Mouse (Mus musculus): Measurements from ENCODE around the gene 4930415O20Rik. TPM values are rescaled to one million over a fixed set of nuclear protein-coding genes. Genes with fewer than 3 reads are reported as not detected.

Gene 4930415O20Rik
- polyA plus RNA-seq, 1 experiment from 2014 or later: not detected

DNA sequence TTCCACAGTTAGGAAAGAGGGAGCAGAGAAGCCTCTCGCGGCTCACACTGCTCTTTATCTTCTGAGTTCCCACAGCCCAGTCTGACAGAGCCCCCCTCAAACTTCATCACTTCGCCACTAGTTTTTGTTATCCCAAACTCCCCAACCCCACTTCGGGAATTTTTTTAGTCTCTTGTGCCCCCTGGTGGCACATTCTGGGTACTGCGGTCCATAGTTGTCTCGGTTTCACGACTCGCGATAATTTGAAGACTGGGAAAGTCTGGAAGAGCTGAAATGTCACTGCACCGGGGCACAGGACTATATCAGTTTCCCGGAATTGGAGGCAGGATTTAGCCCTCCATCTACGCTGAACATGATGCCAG lies 46.4 kb downstream of the 4930415O20Rik start:
- 0 out of 2 replicates have a peak, but pooled peaks have one; percentile 45 for ATAC-seq (ENCODE audit: low read depth)
- H3K9ac ChIP-seq: no peak overlapping the region

DNA sequence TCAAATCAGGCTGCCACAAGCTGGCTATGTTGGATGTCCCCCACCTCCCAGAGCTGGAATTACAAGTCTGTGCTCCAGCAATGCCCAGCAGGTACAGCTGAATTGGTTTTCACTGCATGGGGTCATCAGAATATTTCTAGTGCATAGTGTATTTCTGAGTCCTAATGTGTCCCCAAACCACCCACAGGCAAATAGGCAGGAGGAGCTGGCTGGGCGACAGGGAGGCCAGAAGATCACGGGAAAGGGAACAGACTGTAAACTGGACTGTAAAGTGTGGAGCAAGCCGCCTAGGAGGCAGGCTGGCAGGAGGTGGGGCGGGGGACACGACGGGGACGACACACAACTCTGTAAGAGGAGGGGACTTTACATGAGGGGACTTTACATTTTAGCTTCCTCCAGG lies 51.4 kb downstream of the 4930415O20Rik start:
- ATAC-seq (ENCODE audit: low read depth): no peak
- Histone ChIP-seq H3K27me3 (peaks cover 86% of the 10 kb centered on the region), H3K4me3 (replicated peaks) (no peak overlapping the region), H3K27ac (no peak overlapping the region), H3K4me2 (no peak overlapping the region), H3K9ac (no peak overlapping the region), H3K36me3 (no peaks in the 10 kb centered on the region), H3K4me1 (replicated peaks) (no peaks in the 10 kb centered on the region), H3K9me3 (replicated peaks) (no peaks in the 10 kb centered on the region)
- WGBS (ENCODE audit: insufficient replicate concordance): 5% methylated on average over 7 of the region's 7 CpGs
- DNase-seq: no peak

More for the DNA sequence above, 46.4 kb downstream of the 4930415O20Rik start:
- no peaks in the 10 kb centered on the region for H3K9me3 ChIP-seq (replicated peaks)
- no peak overlapping the region for H3K4me3 ChIP-seq (replicated peaks)
- DNase-seq: peak; percentile 67
- peaks cover 6% of the 10 kb centered on the region for H3K4me1 ChIP-seq (replicated peaks)
- peaks cover 41% of the 10 kb centered on the region for H3K27me3 ChIP-seq
- H3K4me2 ChIP-seq: peak overlapping the region; percentile 35
- no peak overlapping the region for H3K27ac ChIP-seq
- no peaks in the 10 kb centered on the region for H3K36me3 ChIP-seq
- 1% methylated on average over 12 of the region's 12 CpGs for WGBS (ENCODE audit: insufficient replicate concordance)

DNA sequence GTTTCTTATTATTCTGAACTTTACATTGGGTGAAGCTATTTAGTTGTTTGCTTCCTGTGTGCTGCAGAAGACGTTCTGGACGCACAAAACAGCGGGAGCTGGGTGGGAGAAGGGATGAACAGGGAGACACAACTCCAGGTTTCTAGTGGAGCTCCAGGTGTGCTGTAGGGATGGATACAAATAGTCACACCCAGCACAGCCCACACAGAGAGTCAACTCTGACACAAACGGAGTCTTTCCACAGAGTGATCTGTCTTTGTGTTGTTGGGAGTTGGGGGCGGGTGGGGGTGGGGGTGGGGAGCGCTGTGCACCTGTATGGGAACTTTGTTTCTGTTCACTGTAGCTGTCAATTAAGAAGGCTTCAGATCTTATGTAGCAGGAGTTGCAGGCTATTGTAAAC lies 51.9 kb downstream of the 4930415O20Rik start:
- Histone ChIP-seq H3K27ac (no peak overlapping the region), H3K36me3 (no peaks in the 10 kb centered on the region), H3K4me1 (replicated peaks) (no peaks in the 10 kb centered on the region), H3K9me3 (replicated peaks) (no peaks in the 10 kb centered on the region), H3K9ac (no peak overlapping the region), H3K4me3 (replicated peaks) (no peak overlapping the region), H3K4me2 (no peak overlapping the region), H3K27me3 (peaks cover 87% of the 10 kb centered on the region)
- WGBS (ENCODE audit: insufficient replicate concordance): 20% methylated on average over 6 of the region's 6 CpGs
- DNase-seq (no peak), ATAC-seq (ENCODE audit: low read depth) (no peak)

DNA sequence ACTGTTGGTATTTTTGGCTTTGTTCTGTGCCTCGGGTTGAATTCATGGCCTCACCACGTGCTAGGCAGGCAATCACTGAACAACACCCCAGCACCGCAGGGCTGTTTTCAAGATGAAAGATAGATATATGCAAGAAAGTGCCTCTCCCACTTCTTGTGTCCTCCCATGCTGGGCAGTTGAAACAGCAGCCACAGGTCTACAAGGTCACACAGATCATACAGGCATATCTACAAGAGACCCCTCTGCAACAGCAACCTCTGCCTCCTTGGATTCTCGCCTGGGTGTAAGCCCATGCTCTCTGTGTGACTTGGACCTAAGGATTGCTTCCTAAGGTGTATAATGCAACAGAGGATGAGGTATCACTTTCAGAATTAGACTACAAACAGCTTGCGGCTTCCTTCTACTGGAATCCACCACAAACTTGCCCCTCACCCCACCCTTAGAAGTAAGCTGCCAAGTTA lies 52.6 kb downstream of the 4930415O20Rik start:
- Histone ChIP-seq H3K9me3 (replicated peaks) (no peaks in the 10 kb centered on the region), H3K9ac (no peak overlapping the region), H3K4me3 (replicated peaks) (no peak overlapping the region), H3K4me2 (no peak overlapping the region), H3K4me1 (replicated peaks) (peaks cover under 1% of the 10 kb centered on the region; the same call in 1 of the 2 replicates), H3K27ac (no peak overlapping the region), H3K27me3 (peaks cover 89% of the 10 kb centered on the region), H3K36me3 (no peaks in the 10 kb centered on the region)
- DNase-seq: no peak
- no peak for ATAC-seq (ENCODE audit: low read depth)
- 30% methylated on average over 5 of the region's 5 CpGs for WGBS (ENCODE audit: insufficient replicate concordance)

DNA sequence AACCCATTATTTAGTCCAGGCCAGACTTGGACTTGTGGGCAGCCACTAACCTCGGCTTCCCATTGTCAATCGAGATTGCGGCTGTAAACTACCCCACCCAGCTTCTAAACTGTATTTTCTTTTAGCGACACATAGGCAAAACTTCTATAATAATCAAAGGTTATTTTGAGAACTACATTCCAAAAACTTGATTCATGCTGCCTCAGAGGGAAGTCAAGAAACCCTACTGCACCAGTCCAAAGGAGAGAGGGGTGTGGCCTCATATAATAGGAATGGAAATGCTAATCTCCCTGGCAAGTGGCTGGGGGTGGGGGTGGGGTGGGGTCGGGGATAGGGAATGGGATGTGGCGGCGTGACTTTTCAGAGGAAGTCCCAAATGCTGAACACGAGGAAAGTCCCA lies 55.3 kb downstream of the 4930415O20Rik start:
- Histone ChIP-seq H3K36me3 (no peaks in the 10 kb centered on the region), H3K9me3 (replicated peaks) (no peaks in the 10 kb centered on the region), H3K9ac (no peak overlapping the region), H3K27me3 (peaks cover 93% of the 10 kb centered on the region), H3K27ac (no peak overlapping the region), H3K4me3 (replicated peaks) (no peak overlapping the region), H3K4me2 (no peak overlapping the region), H3K4me1 (replicated peaks) (peaks cover 14% of the 10 kb centered on the region)
- WGBS (ENCODE audit: insufficient replicate concordance): 30% methylated on average over 8 of the region's 8 CpGs
- no peak for DNase-seq
- no peak for ATAC-seq (ENCODE audit: low read depth)

DNA sequence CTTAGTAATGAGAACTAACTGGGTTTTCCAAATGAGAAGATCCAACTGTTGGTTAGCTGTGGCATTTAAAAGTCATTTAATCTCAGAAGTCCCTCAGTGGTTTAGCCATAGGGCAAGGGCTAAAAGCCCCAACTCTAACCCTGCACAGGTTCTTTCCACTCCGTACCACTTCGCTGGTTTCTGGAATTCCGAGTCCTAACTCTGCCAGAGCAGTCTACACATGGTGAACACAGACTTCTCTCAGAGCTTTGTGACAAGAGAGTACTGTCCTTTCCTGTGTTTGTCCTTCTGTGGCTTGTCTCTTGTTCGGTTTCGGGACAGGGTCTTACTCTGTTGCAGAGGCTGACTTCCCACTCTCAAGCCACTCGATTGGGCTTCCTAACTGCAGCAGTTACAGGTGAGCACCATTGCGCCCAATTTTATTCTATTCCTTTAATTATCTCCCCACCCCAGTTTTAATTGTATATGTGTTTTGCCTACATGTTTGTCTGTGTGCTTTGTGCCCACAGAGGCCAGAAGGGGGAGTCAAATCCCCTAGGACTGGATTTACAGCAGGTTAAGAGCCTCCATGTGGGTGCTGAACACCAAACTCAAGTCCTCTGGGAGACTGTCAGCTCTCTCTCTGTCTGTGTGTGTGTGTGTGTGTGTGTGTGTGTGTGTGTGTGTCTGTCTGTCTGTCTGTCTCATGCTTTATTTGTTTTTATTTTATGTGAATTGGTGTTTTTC lies 55.8 kb downstream of the 4930415O20Rik start:
- H3K27ac ChIP-seq: no peak overlapping the region
- ATAC-seq (ENCODE audit: low read depth) (no peak), DNase-seq (no peak)
- no peak overlapping the region for H3K4me3 ChIP-seq (replicated peaks)
- 56% methylated on average over 7 of the region's 7 CpGs for WGBS (ENCODE audit: insufficient replicate concordance)
- peaks cover 17% of the 10 kb centered on the region for H3K4me1 ChIP-seq (replicated peaks)
- no peaks in the 10 kb centered on the region for H3K9me3 ChIP-seq (replicated peaks)
- H3K9ac ChIP-seq: no peak overlapping the region
- peaks cover 94% of the 10 kb centered on the region for H3K27me3 ChIP-seq
- no peak overlapping the region for H3K4me2 ChIP-seq
- no peaks in the 10 kb centered on the region for H3K36me3 ChIP-seq

DNA sequence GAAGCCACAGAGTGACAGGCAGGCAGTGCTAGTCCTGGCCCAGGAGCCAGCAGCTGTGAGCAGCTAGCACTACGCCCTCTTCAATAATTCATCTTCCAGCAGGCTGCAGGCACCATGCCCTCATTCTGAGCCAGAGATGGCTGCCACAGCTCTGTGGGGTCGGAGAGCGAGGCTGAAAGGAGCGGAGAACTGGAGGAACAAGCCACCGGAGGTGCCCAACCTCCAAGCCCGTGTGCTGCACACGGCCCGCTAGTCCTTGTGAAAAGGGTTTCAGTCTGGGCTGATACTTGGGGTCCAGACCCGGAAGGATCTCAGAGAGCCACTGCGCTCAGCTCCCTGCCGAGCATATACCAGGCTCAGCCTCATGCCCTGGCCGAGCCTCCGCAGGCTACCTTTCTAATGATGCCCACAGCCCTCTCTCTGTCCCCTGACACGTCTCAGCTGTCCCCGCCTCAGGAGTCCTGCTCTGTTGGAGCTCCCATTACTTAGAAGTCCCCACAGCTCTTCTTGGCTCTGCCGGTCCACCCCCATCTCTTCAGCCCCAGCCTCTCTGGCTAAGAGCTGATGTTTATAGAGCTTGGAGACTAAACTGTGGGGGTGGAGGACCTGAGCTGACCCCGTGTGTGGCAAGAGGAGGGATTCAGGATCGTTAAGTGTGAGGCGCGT lies 57.9 kb downstream of the 4930415O20Rik start:
- no peak for ATAC-seq (ENCODE audit: low read depth)
- no peak for DNase-seq
- H3K4me3 ChIP-seq (replicated peaks): no peak overlapping the region

DNA sequence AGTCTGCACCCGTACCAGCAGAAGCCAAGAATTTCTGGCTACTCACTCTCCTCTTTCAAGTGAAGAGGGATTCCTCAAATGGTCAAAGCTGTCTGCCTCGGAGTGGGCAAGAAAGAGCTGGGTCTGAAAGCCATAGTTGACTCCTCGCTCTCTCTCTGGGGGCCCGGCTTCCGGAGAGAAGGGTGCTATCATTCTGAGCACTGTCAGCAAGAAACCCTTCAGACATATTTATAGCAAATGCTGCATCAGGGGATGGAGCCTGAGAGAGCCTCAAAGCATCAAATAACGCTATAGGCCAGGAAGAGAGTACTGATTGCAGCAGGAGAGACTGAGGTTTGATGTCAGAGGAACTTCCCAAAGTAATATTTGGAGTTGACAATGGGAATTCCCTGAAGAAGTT lies 58.7 kb downstream of the 4930415O20Rik start:
- 37% methylated on average over 6 of the region's 6 CpGs for WGBS (ENCODE audit: insufficient replicate concordance)
- H3K27me3 ChIP-seq: peaks cover 96% of the 10 kb centered on the region
- no peak overlapping the region for H3K4me3 ChIP-seq (replicated peaks)
- ATAC-seq (ENCODE audit: low read depth) (no peak), DNase-seq (no peak)
- no peaks in the 10 kb centered on the region for H3K36me3 ChIP-seq
- no peak overlapping the region for H3K4me2 ChIP-seq
- H3K27ac ChIP-seq: no peak overlapping the region
- H3K9ac ChIP-seq: no peak overlapping the region
- peaks cover 35% of the 10 kb centered on the region for H3K4me1 ChIP-seq (replicated peaks)
- H3K9me3 ChIP-seq (replicated peaks): no peaks in the 10 kb centered on the region

More for the DNA sequence above, 57.9 kb downstream of the 4930415O20Rik start:
- Histone ChIP-seq H3K9ac (0 out of 2 replicates have a peak overlapping the region, but pooled peaks have one; percentile 17), H3K36me3 (no peaks in the 10 kb centered on the region), H3K9me3 (replicated peaks) (no peaks in the 10 kb centered on the region), H3K27me3 (peaks cover 95% of the 10 kb centered on the region), H3K4me1 (replicated peaks) (peaks cover 28% of the 10 kb centered on the region), H3K4me2 (peak overlapping the region; percentile 4; the same call in 1 of the 2 replicates), H3K27ac (no peak overlapping the region)
- WGBS (ENCODE audit: insufficient replicate concordance): 15% methylated on average over 20 of the region's 20 CpGs

DNA sequence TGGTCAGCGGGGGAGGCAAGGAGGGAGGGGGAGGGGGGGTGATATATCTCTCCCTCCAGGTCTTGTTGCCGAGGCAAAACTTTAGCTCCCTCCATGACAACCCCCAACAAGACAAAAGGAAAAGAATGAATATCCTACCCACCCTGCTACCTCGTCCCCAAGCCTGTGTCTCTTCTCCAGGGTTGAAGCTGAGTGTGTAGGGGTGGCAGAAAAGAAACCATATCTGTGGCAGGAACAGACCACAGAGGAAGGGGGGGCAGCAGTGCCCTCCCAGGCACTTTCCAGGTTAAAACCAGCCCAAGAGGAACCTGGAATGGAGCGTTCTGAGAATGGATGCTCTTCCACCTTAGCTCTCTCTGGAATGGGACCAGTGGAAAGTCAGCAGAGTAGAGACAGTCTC lies 59.7 kb downstream of the 4930415O20Rik start, which contains the start of gene Cacnb3:
Gene Cacnb3 (plus strand): TSS at position 301 of the 400 bp plus-strand sequence.
- WGBS (ENCODE audit: insufficient replicate concordance): 21% methylated on average over 4 of the region's 4 CpGs
- Histone ChIP-seq H3K27ac (no peak within 1 kb of the TSS), H3K36me3 (no peaks in the 10 kb centered on the region), H3K4me3 (replicated peaks) (0 out of 2 replicates have a peak within 1 kb of the TSS, but pooled peaks have one; percentile 7), H3K9me3 (replicated peaks) (no peaks in the 10 kb centered on the region), H3K4me2 (peak within 1 kb of the TSS; percentile 43), H3K9ac (no peak within 1 kb of the TSS), H3K27me3 (peaks cover 100% of the 10 kb centered on the region), H3K4me1 (replicated peaks) (peaks cover 46% of the 10 kb centered on the region)
- no peak for DNase-seq
- no peak for ATAC-seq (ENCODE audit: low read depth)

DNA sequence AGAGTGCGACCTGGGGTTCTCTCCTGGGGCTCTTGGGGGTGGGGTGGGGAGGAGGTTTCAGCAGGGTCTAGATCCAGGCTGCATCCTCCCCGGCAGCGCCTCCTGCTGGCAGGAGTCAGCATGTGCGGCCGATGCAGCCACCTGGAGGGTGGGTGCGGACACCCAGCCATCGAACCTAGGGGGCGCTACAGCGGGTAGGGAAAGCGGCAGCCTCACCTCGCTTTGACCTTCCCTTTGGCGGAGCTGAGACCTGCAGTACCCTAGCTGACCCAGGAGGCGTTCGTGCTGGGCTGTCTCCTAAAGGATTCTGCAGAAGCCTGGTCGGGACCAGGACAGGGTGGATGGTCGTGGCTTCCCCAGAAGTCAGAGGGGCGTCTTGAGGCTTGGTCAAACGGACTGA lies 60.7 kb downstream of the 4930415O20Rik start:
- H3K9me3 ChIP-seq (replicated peaks): no peaks in the 10 kb centered on the region
- peak overlapping the region; percentile 43 for H3K4me2 ChIP-seq
- H3K4me3 ChIP-seq (replicated peaks): 0 out of 2 replicates have a peak overlapping the region, but pooled peaks have one; percentile 7
- peaks cover 100% of the 10 kb centered on the region for H3K27me3 ChIP-seq
- DNase-seq: peak; percentile 62
- H3K36me3 ChIP-seq: no peaks in the 10 kb centered on the region
- H3K4me1 ChIP-seq (replicated peaks): peaks cover 47% of the 10 kb centered on the region
- H3K27ac ChIP-seq: no peak overlapping the region
- 0 out of 2 replicates have a peak, but pooled peaks have one; percentile 22 for ATAC-seq (ENCODE audit: low read depth)
- WGBS (ENCODE audit: insufficient replicate concordance): under 1% methylated on average over 18 of the region's 18 CpGs
- no peak overlapping the region for H3K9ac ChIP-seq

DNA sequence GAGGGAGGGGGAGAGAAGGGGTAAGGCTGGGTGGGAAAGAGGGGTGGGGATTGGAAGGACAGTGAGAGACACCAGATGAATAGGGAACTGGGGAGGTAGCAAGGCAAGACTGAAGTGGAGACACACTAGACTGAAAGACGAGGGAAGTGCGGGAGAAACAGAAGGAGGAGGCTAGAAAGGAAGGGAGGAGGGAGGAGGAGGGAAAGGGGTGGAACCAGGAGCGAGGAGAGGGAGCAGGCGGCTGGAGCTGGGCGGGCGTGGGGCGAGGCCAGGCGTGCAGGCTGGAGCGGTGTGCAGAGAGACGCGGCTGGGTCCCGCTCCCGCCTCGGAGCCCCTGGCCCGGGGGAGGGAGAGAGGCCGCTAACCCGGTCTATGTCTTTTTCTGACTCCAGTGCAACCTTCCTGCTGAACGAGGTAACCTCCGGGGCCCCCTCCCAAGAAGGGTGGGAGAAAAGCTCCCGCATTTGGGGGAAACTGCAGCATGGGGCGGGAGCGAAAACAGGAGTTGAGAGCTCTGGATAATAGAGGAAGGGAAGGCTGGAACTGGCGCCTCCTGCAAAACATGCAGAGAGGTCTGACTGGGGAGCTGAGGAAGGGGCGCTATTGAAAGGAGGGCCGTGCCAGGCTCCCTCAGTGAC lies 61.4 kb downstream of the 4930415O20Rik start:
- DNase-seq: no peak
- Histone ChIP-seq H3K4me3 (replicated peaks) (peak overlapping the region; percentile 34), H3K36me3 (no peaks in the 10 kb centered on the region), H3K4me1 (replicated peaks) (peaks cover 47% of the 10 kb centered on the region), H3K4me2 (peak overlapping the region; percentile 43), H3K9ac (peak overlapping the region; percentile 26; the same call in 1 of the 2 replicates), H3K9me3 (replicated peaks) (no peaks in the 10 kb centered on the region), H3K27me3 (peaks cover 100% of the 10 kb centered on the region), H3K27ac (no peak overlapping the region)
- WGBS (ENCODE audit: insufficient replicate concordance): 1% methylated on average over 25 of the region's 25 CpGs
- 0 out of 2 replicates have a peak, but pooled peaks have one; percentile 30 for ATAC-seq (ENCODE audit: low read depth)
